Mouse (Mus musculus) CH12.LX (cell line): ENCODE measurements around the gene Hk2. TPM values are rescaled to one million over a fixed set of nuclear protein-coding genes. Genes with fewer than 3 reads are reported as not detected.

Experiments used
- DNase-seq: peaks from one replicate; pipeline ENCODE4 v3.0.0-alpha.2; 2013; ENCODE audit errors: extremely low read depth
- H3K27ac ChIP-seq: 2 replicates; pipeline ENCODE4 v1.5.1; 2012; ENCODE audit warnings: low read depth, mild to moderate bottlenecking, control low read depth, moderate library complexity; ENCODE audit not compliant: insufficient read depth
- H3K27me3 ChIP-seq: replicated peaks from 2 replicates; pipeline ENCODE3; 2012; ENCODE audit warnings: inconsistent platforms
- H3K36me3 ChIP-seq, 2 experiments: replicated peaks in 1 of 2; 2 replicates each; pipeline versions ENCODE3 to v1.6.1; 2012; ENCODE audit warnings: inconsistent platforms in 1 of 2, low read length in 1 of 2, mild to moderate bottlenecking in 1 of 2, mixed read lengths in 1 of 2, moderate library complexity in 1 of 2; ENCODE audit not compliant: control insufficient read depth in 1 of 2, insufficient read depth in 1 of 2
- H3K4me1 ChIP-seq, 2 experiments: 2 replicates each; pipeline ENCODE4 v1.6.1; 2012; ENCODE audit warnings: inconsistent platforms in 1 of 2, moderate library complexity in 1 of 2; ENCODE audit not compliant: insufficient read depth in 2 of 2, control insufficient read depth in 1 of 2
- H3K4me2 ChIP-seq: 2 replicates; pipeline ENCODE4 v1.6.1; 2012; ENCODE audit warnings: low read depth, mild to moderate bottlenecking, control low read depth; ENCODE audit not compliant: poor library complexity, insufficient read depth, severe bottlenecking
- H3K4me3 ChIP-seq, 3 experiments: fragments of 150-350 bp in 1 of 3; sonication (generic) in 1 of 3; replicated peaks in 1 of 3; 2 replicates each; pipeline versions ENCODE3 to v1.5.1; 2011 to 2012; ENCODE audit warnings: low read depth in 2 of 3, low read length in 2 of 3, mild to moderate bottlenecking in 2 of 3, moderate library complexity in 2 of 3, control low read depth in 1 of 3, improper control_type of control experiment in 1 of 3, inconsistent platforms in 1 of 3, mixed read lengths in 1 of 3; ENCODE audit not compliant: poor library complexity in 1 of 3
- H3K79me2 ChIP-seq: replicated peaks from 2 replicates; pipeline ENCODE4 v1.6.1; 2012; ENCODE audit warnings: mild to moderate bottlenecking, moderate library complexity; ENCODE audit not compliant: control insufficient read depth, poor library complexity, insufficient read depth, severe bottlenecking; ENCODE audit errors: extremely low read depth
- H3K9ac ChIP-seq: 2 replicates; pipeline ENCODE4 v1.6.1; 2012; ENCODE audit warnings: low read depth, mild to moderate bottlenecking, control low read depth, moderate library complexity; ENCODE audit not compliant: insufficient read depth
- H3K9me3 ChIP-seq: replicated peaks from 2 replicates; pipeline ENCODE3; 2012; ENCODE audit warnings: low read length, inconsistent platforms, mixed read lengths
- BHLHE40 ChIP-seq: IDR thresholded peaks from 2 replicates; pipeline ENCODE4 v1.6.1; 2011; ENCODE audit warnings: mild to moderate bottlenecking, low read depth, low read length, improper control_type of control experiment
- CHD1 ChIP-seq: IDR thresholded peaks from 2 replicates; pipeline ENCODE4 v1.6.1; 2012; ENCODE audit warnings: low read depth, low read length, improper control_type of control experiment, inconsistent platforms
- CTCF ChIP-seq, 2 experiments: IDR thresholded peaks in 1 of 2; conservative IDR thresholded peaks in 1 of 2; 2 replicates each; pipeline ENCODE4 v1.5.1; 2011 to 2012; ENCODE audit warnings: low read depth in 2 of 2, low read length in 2 of 2, improper control_type of control experiment in 1 of 2, inconsistent platforms in 1 of 2, mild to moderate bottlenecking in 1 of 2, moderate library complexity in 1 of 2
- E2F4 ChIP-seq: IDR thresholded peaks from 2 replicates; pipeline ENCODE4 v1.6.1; 2011; ENCODE audit warnings: low read depth, low read length, improper control_type of control experiment; ENCODE audit not compliant: insufficient replicate concordance
- EP300 ChIP-seq: IDR thresholded peaks from 2 replicates; pipeline ENCODE4 v1.6.1; 2011; ENCODE audit warnings: low read length, improper control_type of control experiment
- ETS1 ChIP-seq: conservative IDR thresholded peaks from 2 replicates; pipeline ENCODE4 v1.6.1; 2012; ENCODE audit warnings: low read depth, mild to moderate bottlenecking, inconsistent platforms, low read length, improper control_type of control experiment, moderate library complexity
- GABPA ChIP-seq: IDR thresholded peaks from 2 replicates; pipeline ENCODE4 v1.6.1; 2012; ENCODE audit warnings: low read depth, low read length, improper control_type of control experiment, inconsistent platforms; ENCODE audit not compliant: insufficient replicate concordance
- HCFC1 ChIP-seq: IDR thresholded peaks from 2 replicates; pipeline ENCODE4 v1.6.1; 2012; ENCODE audit warnings: low read depth, mild to moderate bottlenecking, inconsistent platforms, low read length, improper control_type of control experiment
- IRF4 ChIP-seq: IDR thresholded peaks from 2 replicates; pipeline ENCODE4 v1.6.1; 2014; ENCODE audit warnings: low read depth, mild to moderate bottlenecking, inconsistent platforms, low read length, improper control_type of control experiment
- JUN ChIP-seq: IDR thresholded peaks from 2 replicates; pipeline ENCODE4 v1.6.1; 2011; ENCODE audit warnings: low read depth, mild to moderate bottlenecking, low read length, improper control_type of control experiment, moderate library complexity; ENCODE audit not compliant: insufficient read depth
- KAT2A ChIP-seq: IDR thresholded peaks from 2 replicates; pipeline ENCODE4 v1.6.1; 2012; ENCODE audit warnings: low read length, improper control_type of control experiment, inconsistent platforms; ENCODE audit not compliant: insufficient replicate concordance
- MAX ChIP-seq: IDR thresholded peaks from 2 replicates; pipeline ENCODE4 v1.6.1; 2011; ENCODE audit warnings: low read length, improper control_type of control experiment
- MAZ ChIP-seq: IDR thresholded peaks from 2 replicates; pipeline ENCODE4 v1.6.1; 2012; ENCODE audit warnings: low read depth, mild to moderate bottlenecking, inconsistent platforms, low read length, improper control_type of control experiment, moderate library complexity
- MEF2A ChIP-seq: IDR thresholded peaks from 2 replicates; pipeline ENCODE4 v1.6.1; 2014; ENCODE audit warnings: low read depth, mild to moderate bottlenecking, inconsistent platforms, low read length, improper control_type of control experiment, borderline replicate concordance
- MXI1 ChIP-seq: IDR thresholded peaks from 2 replicates; pipeline ENCODE4 v1.6.1; 2011; ENCODE audit warnings: mild to moderate bottlenecking, low read depth, low read length, improper control_type of control experiment
- MYC ChIP-seq: IDR thresholded peaks from 2 replicates; pipeline ENCODE4 v1.6.1; 2011; ENCODE audit warnings: low read depth, mild to moderate bottlenecking, improper control_type of control experiment, low read length
- NELFE ChIP-seq: IDR thresholded peaks from 2 replicates; pipeline ENCODE4 v1.6.1; 2011; ENCODE audit warnings: low read depth, low read length, improper control_type of control experiment
- PAX5 ChIP-seq: IDR thresholded peaks from 2 replicates; pipeline ENCODE4 v1.6.1; 2012; ENCODE audit warnings: low read length, inconsistent platforms, mixed read lengths
- POLR2A ChIP-seq: IDR thresholded peaks from 2 replicates; pipeline ENCODE4 v1.6.1; 2011; ENCODE audit warnings: low read depth, mild to moderate bottlenecking, improper control_type of control experiment, low read length
- POLR2AphosphoS2 ChIP-seq: IDR thresholded peaks from 2 replicates; pipeline ENCODE4 v1.6.1; 2011; ENCODE audit warnings: low read depth, low read length, improper control_type of control experiment
- RAD21 ChIP-seq: IDR thresholded peaks from 2 replicates; pipeline ENCODE4 v1.6.1; 2011; ENCODE audit warnings: low read depth, mild to moderate bottlenecking, low read length, improper control_type of control experiment, moderate library complexity
- RCOR1 ChIP-seq: conservative IDR thresholded peaks from 2 replicates; pipeline ENCODE4 v1.6.1; 2012; ENCODE audit warnings: low read depth, mild to moderate bottlenecking, inconsistent platforms, low read length, improper control_type of control experiment
- SIN3A ChIP-seq: IDR thresholded peaks from 2 replicates; pipeline ENCODE4 v1.6.1; 2012; ENCODE audit warnings: low read length, improper control_type of control experiment, inconsistent platforms
- SMC3 ChIP-seq: IDR thresholded peaks from 2 replicates; pipeline ENCODE4 v1.6.1; 2011; ENCODE audit warnings: low read depth, low read length, improper control_type of control experiment
- TBP ChIP-seq: conservative IDR thresholded peaks from 2 replicates; pipeline ENCODE4 v1.6.1; 2011; ENCODE audit warnings: low read depth, low read length, improper control_type of control experiment
- TCF12 ChIP-seq: IDR thresholded peaks from 2 replicates; pipeline ENCODE4 v1.6.1; 2014; ENCODE audit warnings: low read depth, mild to moderate bottlenecking, inconsistent platforms, low read length, improper control_type of control experiment
- UBTF ChIP-seq: IDR thresholded peaks from 2 replicates; pipeline ENCODE4 v1.6.1; 2012; ENCODE audit warnings: low read depth, mild to moderate bottlenecking, inconsistent platforms, low read length, improper control_type of control experiment, moderate library complexity
- USF1 ChIP-seq: IDR thresholded peaks from 2 replicates; pipeline ENCODE4 v1.6.1; 2014; ENCODE audit warnings: low read depth, mild to moderate bottlenecking, inconsistent platforms, low read length, improper control_type of control experiment
- USF2 ChIP-seq: conservative IDR thresholded peaks from 2 replicates; pipeline ENCODE4 v1.6.1; 2011; ENCODE audit warnings: low read depth, low read length, improper control_type of control experiment
- ZC3H11A ChIP-seq: IDR thresholded peaks from 2 replicates; pipeline ENCODE4 v1.6.1; 2012; ENCODE audit warnings: low read depth, mild to moderate bottlenecking, inconsistent platforms, low read length, improper control_type of control experiment
- ZKSCAN1 ChIP-seq: IDR thresholded peaks from 2 replicates; pipeline ENCODE4 v1.6.1; 2012; ENCODE audit warnings: low read depth, inconsistent platforms, low read length, improper control_type of control experiment, borderline replicate concordance
- ZMIZ1 ChIP-seq: IDR thresholded peaks from 2 replicates; pipeline ENCODE4 v1.6.1; 2012; ENCODE audit warnings: low read depth, mild to moderate bottlenecking, inconsistent platforms, low read length, improper control_type of control experiment
- ZNF384 ChIP-seq: IDR thresholded peaks from 2 replicates; pipeline ENCODE4 v1.6.1; 2012; ENCODE audit warnings: low read depth, low read length, improper control_type of control experiment, inconsistent platforms
- dilution Hi-C: fragments of 300-500 bp; cut with MboI; formaldehyde crosslinking; loops from 2 replicates; pipeline ENCODE4 v1.14.3; 2020; ENCODE audit warnings: low sequenced_read_pairs; ENCODE audit not compliant: extremely low pct_unique_long_range_greater_than_20kb, extremely low pct_ligation_motif_present
- in situ Hi-C: fragments of 300-500 bp; cut with MboI; formaldehyde crosslinking; loops from 3 replicates; pipeline ENCODE4 v1.14.3; 2019; ENCODE audit warnings: low sequenced_read_pairs, low pct_ligation_motif_present, low pct_unique_long_range_greater_than_20kb, mixed read lengths
- polyA plus RNA-seq: library from polyadenylated mRNA; unstranded; fragments of >175 nt; gene quantifications from 2 replicates; pipeline ENCODE4 v1.2.1, GENCODE M21; 2012; ENCODE audit warnings: low read depth; ENCODE audit not compliant: insufficient read length
- total RNA-seq, 2 experiments: library from RNA; depleted of rRNA; stranded (reverse); fragments of 300-350 nt in 1 of 2; fragments of >200 nt in 1 of 2; gene quantifications; 2 replicates each; pipeline ENCODE4 v1.2.3; 2012 to 2014

Hk2 gene
- total and polyA plus RNA-seq, 3 experiments, result 64.2 to 149 (median 75.3) TPM

- TF ChIP-seq CTCF (conservative IDR thresholded peaks at IDR 0.05 in 1 of 2, IDR thresholded peaks at IDR 0.05 in 1 of 2; ENCODE audit: low read depth in 2 of 2, low read length in 2 of 2) (no peak), BHLHE40 (peak; percentile 61; the same call in 1 of the 2 replicates), TCF12 (peak; percentile 43; the same call in 1 of the 2 replicates), MXI1 (peak; percentile 99), PAX5 (no peak), RCOR1 (no peak), USF1 (peak; percentile 51), MAZ (0 out of 2 replicates have a peak, but pooled peaks have one; percentile 52), EP300 (0 out of 2 replicates have a peak, but pooled peaks have one; percentile 1), SIN3A (peak; percentile 80), TBP (no peak), CHD1 (no peak)
Observed at GRCm38 (mm10) chr6:82773261-82774131, 758 bp downstream of the Hk2 start (continued).

GRCm38 (mm10) chr6:82772451-82773101 is 1.7 kb downstream of the Hk2 start:
- Histone ChIP-seq H3K9me3 (no peaks in the 10 kb centered on the region), H3K36me3 (peaks cover 0 to 20% of the 10 kb centered on the region in 2 experiments), H3K27ac (peak overlapping the region; percentile 88), H3K9ac (peak overlapping the region; percentile 88), H3K79me2 (peaks cover 55% of the 10 kb centered on the region), H3K4me2 (peak overlapping the region; percentile 99), H3K4me1 (peaks cover 9 to 42% of the 10 kb centered on the region in 2 experiments), H3K4me3 (peak overlapping the region; percentile 67 to 97 (median 75)), H3K27me3 (peaks cover 4% of the 10 kb centered on the region)
- dilution Hi-C loops (no loop called here), in situ Hi-C loops (loop anchor here (10.0 kb wide), 1 partner anchor 72 kb away; no protein-coding TSS in a partner anchor)
- no peak for DNase-seq
- TF ChIP-seq CHD1 (peak; percentile 69), TCF12 (peak; percentile 33; the same call in 1 of the 2 replicates), USF2 (no peak), KAT2A (0 out of 2 replicates have a peak, but pooled peaks have one; percentile 22), MEF2A (0 out of 2 replicates have a peak, but pooled peaks have one; percentile 17), MYC (no peak), UBTF (no peak), POLR2AphosphoS2 (no peak), ETS1 (no peak), NELFE (no peak), TBP (no peak), E2F4 (no peak), POLR2A (no peak), USF1 (no peak), BHLHE40 (no peak), GABPA (no peak), HCFC1 (peak; percentile 3), ZMIZ1 (peak; percentile 33; the same call in 1 of the 2 replicates), EP300 (0 out of 2 replicates have a peak, but pooled peaks have one; percentile 18), ZNF384 (no peak), ZC3H11A (no peak), JUN (no peak), MAZ (no peak), ZKSCAN1 (no peak), SIN3A (no peak), IRF4 (no peak), RAD21 (no peak), SMC3 (no peak), MAX (no peak)
